Mouse (Mus musculus): Measurements from ENCODE around the gene Fas. TPM values are rescaled to one million over a fixed set of nuclear protein-coding genes. Genes with fewer than 3 reads are reported as not detected.

The Fas gene
- polyA plus RNA-seq, 1 experiment from 2014 or later: 0.84 TPM

- H3K36me3 ChIP-seq (ENCODE audit: control insufficient read depth, insufficient read depth, low read length): no peaks in the 10 kb centered on the region
- H3K9me3 ChIP-seq (ENCODE audit: control insufficient read depth, low read length): no peaks in the 10 kb centered on the region
- DNase-seq (no peak), ATAC-seq (ENCODE audit: low FRiP score, low TSS enrichment) (no peak)
- no peaks in the 10 kb centered on the region for H3K4me1 ChIP-seq (ENCODE audit: control insufficient read depth, insufficient read depth, low read length)
- no peak overlapping the region for H3K4me2 ChIP-seq (ENCODE audit: low read length)
- no peak overlapping the region for H3K4me3 ChIP-seq (replicated peaks; ENCODE audit: low read depth, low read length)
- no peak overlapping the region for H3K27ac ChIP-seq (replicated peaks; ENCODE audit: low read depth, low read length)
- H3K27me3 ChIP-seq (ENCODE audit: control insufficient read depth, insufficient read depth, low read length): no peaks in the 10 kb centered on the region
- no peak overlapping the region for H3K9ac ChIP-seq (replicated peaks; ENCODE audit: low read length)
These were observed 14.5 kb downstream of the Fas start for GRCm38 (mm10) chr19:34304917-34305316.

GRCm38 (mm10) chr19:34306794-34307193 is 16.3 kb downstream of the Fas start:
- 81% methylated on average over 6 of the region's 6 CpGs for WGBS
- DNase-seq (no peak), ATAC-seq (ENCODE audit: low FRiP score, low TSS enrichment) (no peak)

GRCm38 (mm10) chr19:34312151-34312728 is 21.8 kb downstream of the Fas start:
- 76% methylated on average over 5 of the region's 5 CpGs for WGBS
- no peaks in the 10 kb centered on the region for H3K27me3 ChIP-seq (ENCODE audit: control insufficient read depth, insufficient read depth, low read length)
- H3K36me3 ChIP-seq (ENCODE audit: control insufficient read depth, insufficient read depth, low read length): no peaks in the 10 kb centered on the region
- H3K27ac ChIP-seq (replicated peaks; ENCODE audit: low read depth, low read length): no peak overlapping the region
- no peaks in the 10 kb centered on the region for H3K4me1 ChIP-seq (ENCODE audit: control insufficient read depth, insufficient read depth, low read length)
- no peaks in the 10 kb centered on the region for H3K9me3 ChIP-seq (ENCODE audit: control insufficient read depth, low read length)
- H3K4me2 ChIP-seq (ENCODE audit: low read length): no peak overlapping the region
- H3K4me3 ChIP-seq (replicated peaks; ENCODE audit: low read depth, low read length): no peak overlapping the region
- ATAC-seq (ENCODE audit: low FRiP score, low TSS enrichment): no peak
- DNase-seq: no peak
- H3K9ac ChIP-seq (replicated peaks; ENCODE audit: low read length): no peak overlapping the region

More at GRCm38 (mm10) chr19:34306794-34307193, 16.3 kb downstream of the Fas start:
- no peaks in the 10 kb centered on the region for H3K9me3 ChIP-seq (ENCODE audit: control insufficient read depth, low read length)
- H3K27me3 ChIP-seq (ENCODE audit: control insufficient read depth, insufficient read depth, low read length): no peaks in the 10 kb centered on the region
- no peaks in the 10 kb centered on the region for H3K36me3 ChIP-seq (ENCODE audit: control insufficient read depth, insufficient read depth, low read length)
- no peak overlapping the region for H3K9ac ChIP-seq (replicated peaks; ENCODE audit: low read length)
- no peaks in the 10 kb centered on the region for H3K4me1 ChIP-seq (ENCODE audit: control insufficient read depth, insufficient read depth, low read length)
- no peak overlapping the region for H3K4me2 ChIP-seq (ENCODE audit: low read length)
- H3K27ac ChIP-seq (replicated peaks; ENCODE audit: low read depth, low read length): no peak overlapping the region
- H3K4me3 ChIP-seq (replicated peaks; ENCODE audit: low read depth, low read length): no peak overlapping the region

- WGBS: 63% methylated on average over 3 of the region's 3 CpGs
- Histone ChIP-seq H3K4me2 (ENCODE audit: low read length) (no peak overlapping the region), H3K4me1 (ENCODE audit: control insufficient read depth, insufficient read depth, low read length) (no peaks in the 10 kb centered on the region), H3K27me3 (ENCODE audit: control insufficient read depth, insufficient read depth, low read length) (no peaks in the 10 kb centered on the region), H3K27ac (replicated peaks; ENCODE audit: low read depth, low read length) (no peak overlapping the region), H3K9ac (replicated peaks; ENCODE audit: low read length) (no peak overlapping the region), H3K4me3 (replicated peaks; ENCODE audit: low read depth, low read length) (no peak overlapping the region), H3K9me3 (ENCODE audit: control insufficient read depth, low read length) (no peaks in the 10 kb centered on the region), H3K36me3 (ENCODE audit: control insufficient read depth, insufficient read depth, low read length) (no peaks in the 10 kb centered on the region)
- ATAC-seq (ENCODE audit: low FRiP score, low TSS enrichment): no peak
- DNase-seq: no peak
These were observed 37.6 kb downstream of the Fas start for GRCm38 (mm10) chr19:34328051-34328450.

- no peaks in the 10 kb centered on the region for H3K27me3 ChIP-seq (ENCODE audit: control insufficient read depth, insufficient read depth, low read length)
- DNase-seq (peak; percentile 90), ATAC-seq (ENCODE audit: low FRiP score, low TSS enrichment) (peak; percentile 71; the same call in 1 of the 2 replicates)
- no peaks in the 10 kb centered on the region for H3K36me3 ChIP-seq (ENCODE audit: control insufficient read depth, insufficient read depth, low read length)
- WGBS: 0% methylated on average over 2 of the region's 2 CpGs
- H3K27ac ChIP-seq (replicated peaks; ENCODE audit: low read depth, low read length): no peak overlapping the region
- H3K9ac ChIP-seq (replicated peaks; ENCODE audit: low read length): no peak overlapping the region
- H3K4me1 ChIP-seq (ENCODE audit: control insufficient read depth, insufficient read depth, low read length): no peaks in the 10 kb centered on the region
- H3K4me2 ChIP-seq (ENCODE audit: low read length): no peak overlapping the region
- H3K4me3 ChIP-seq (replicated peaks; ENCODE audit: low read depth, low read length): no peak overlapping the region
- no peaks in the 10 kb centered on the region for H3K9me3 ChIP-seq (ENCODE audit: control insufficient read depth, low read length)
These were observed 43.8 kb downstream of the Fas start for GRCm38 (mm10) chr19:34334300-34334699.

- ATAC-seq (ENCODE audit: low FRiP score, low TSS enrichment) (no peak), DNase-seq (no peak)
- Histone ChIP-seq H3K4me2 (ENCODE audit: low read length) (no peak overlapping the region), H3K27ac (replicated peaks; ENCODE audit: low read depth, low read length) (no peak overlapping the region), H3K4me3 (replicated peaks; ENCODE audit: low read depth, low read length) (no peak overlapping the region), H3K4me1 (ENCODE audit: control insufficient read depth, insufficient read depth, low read length) (no peaks in the 10 kb centered on the region), H3K36me3 (ENCODE audit: control insufficient read depth, insufficient read depth, low read length) (no peaks in the 10 kb centered on the region), H3K9me3 (ENCODE audit: control insufficient read depth, low read length) (no peaks in the 10 kb centered on the region), H3K27me3 (ENCODE audit: control insufficient read depth, insufficient read depth, low read length) (no peaks in the 10 kb centered on the region), H3K9ac (replicated peaks; ENCODE audit: low read length) (no peak overlapping the region)
- WGBS: 92% methylated on average over 2 of the region's 2 CpGs
These were observed 54.2 kb downstream of the Fas start for GRCm38 (mm10) chr19:34344702-34345101.

- no peaks in the 10 kb centered on the region for H3K27me3 ChIP-seq (ENCODE audit: control insufficient read depth, insufficient read depth, low read length)
- no peak overlapping the region for H3K4me2 ChIP-seq (ENCODE audit: low read length)
- no peak overlapping the region for H3K27ac ChIP-seq (replicated peaks; ENCODE audit: low read depth, low read length)
- no peak for ATAC-seq (ENCODE audit: low FRiP score, low TSS enrichment)
- no peaks in the 10 kb centered on the region for H3K36me3 ChIP-seq (ENCODE audit: control insufficient read depth, insufficient read depth, low read length)
- peak; percentile 62 for DNase-seq
- no peak overlapping the region for H3K4me3 ChIP-seq (replicated peaks; ENCODE audit: low read depth, low read length)
- 66% methylated on average over 8 of the region's 8 CpGs for WGBS
- H3K9me3 ChIP-seq (ENCODE audit: control insufficient read depth, low read length): no peaks in the 10 kb centered on the region
- H3K9ac ChIP-seq (replicated peaks; ENCODE audit: low read length): no peak overlapping the region
- H3K4me1 ChIP-seq (ENCODE audit: control insufficient read depth, insufficient read depth, low read length): no peaks in the 10 kb centered on the region
These were observed 55.3 kb downstream of the Fas start for GRCm38 (mm10) chr19:34345616-34346267.

GRCm38 (mm10) chr19:34353291-34353805 is 62.9 kb downstream of the Fas start:
- no peak for DNase-seq

GRCm38 (mm10) chr19:34362639-34363038 is 72.2 kb downstream of the Fas start:
- no peaks in the 10 kb centered on the region for H3K9me3 ChIP-seq (ENCODE audit: control insufficient read depth, low read length)
- 91% methylated on average over 1 of the region's 1 CpGs for WGBS
- no peak overlapping the region for H3K4me3 ChIP-seq (replicated peaks; ENCODE audit: low read depth, low read length)
- H3K36me3 ChIP-seq (ENCODE audit: control insufficient read depth, insufficient read depth, low read length): no peaks in the 10 kb centered on the region
- no peaks in the 10 kb centered on the region for H3K27me3 ChIP-seq (ENCODE audit: control insufficient read depth, insufficient read depth, low read length)
- H3K4me2 ChIP-seq (ENCODE audit: low read length): no peak overlapping the region
- ATAC-seq (ENCODE audit: low FRiP score, low TSS enrichment): no peak
- H3K4me1 ChIP-seq (ENCODE audit: control insufficient read depth, insufficient read depth, low read length): no peaks in the 10 kb centered on the region
- H3K27ac ChIP-seq (replicated peaks; ENCODE audit: low read depth, low read length): no peak overlapping the region
- no peak for DNase-seq
- no peak overlapping the region for H3K9ac ChIP-seq (replicated peaks; ENCODE audit: low read length)

More at GRCm38 (mm10) chr19:34353291-34353805, 62.9 kb downstream of the Fas start:
- Histone ChIP-seq H3K9me3 (ENCODE audit: control insufficient read depth, low read length) (no peaks in the 10 kb centered on the region), H3K9ac (replicated peaks; ENCODE audit: low read length) (no peak overlapping the region), H3K27me3 (ENCODE audit: control insufficient read depth, insufficient read depth, low read length) (no peaks in the 10 kb centered on the region), H3K4me2 (ENCODE audit: low read length) (no peak overlapping the region), H3K4me3 (replicated peaks; ENCODE audit: low read depth, low read length) (no peak overlapping the region), H3K36me3 (ENCODE audit: control insufficient read depth, insufficient read depth, low read length) (no peaks in the 10 kb centered on the region), H3K27ac (replicated peaks; ENCODE audit: low read depth, low read length) (no peak overlapping the region), H3K4me1 (ENCODE audit: control insufficient read depth, insufficient read depth, low read length) (no peaks in the 10 kb centered on the region)
- WGBS: 64% methylated on average over 3 of the region's 3 CpGs
- ATAC-seq (ENCODE audit: low FRiP score, low TSS enrichment): no peak
